Mouse (Mus musculus): ENCODE measurements around the gene 4921536K21Rik. TPM values are rescaled to one million over a fixed set of nuclear protein-coding genes. Genes with fewer than 3 reads are reported as not detected.

Gene 4921536K21Rik
- total and polyA plus RNA-seq, 3 experiments, result 0.21 to 0.61 TPM; not detected in 1

DNA sequence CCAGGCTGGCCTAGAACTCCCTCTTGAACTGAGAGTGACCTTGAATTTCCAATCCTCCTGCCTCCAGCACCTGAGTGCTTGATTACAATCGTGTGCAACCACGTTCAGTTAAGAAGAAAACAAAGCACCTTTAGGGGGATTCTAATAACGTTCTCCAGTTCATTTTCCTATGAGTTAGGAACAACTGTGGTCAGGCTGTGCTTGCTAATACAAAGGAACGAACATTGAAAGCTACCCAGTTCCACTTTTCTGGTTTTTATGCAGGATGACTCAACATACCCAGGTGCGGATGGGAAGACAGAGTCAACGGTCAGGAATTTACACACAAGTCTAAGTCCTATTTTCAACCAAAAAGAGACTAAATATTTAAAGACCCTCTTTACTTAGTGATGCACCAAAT lies 928 bp downstream of the 4921536K21Rik start:
- in situ Hi-C loops (cut with MboI; ENCODE audit: low pct_ligation_motif_present, low pct_unique_long_range_greater_than_20kb, low sequenced_read_pairs) (no loop called here), dilution Hi-C loops (cut with MboI; ENCODE audit: extremely low pct_ligation_motif_present, extremely low pct_unique_long_range_greater_than_20kb, low sequenced_read_pairs) (no loop called here)
- Histone ChIP-seq H3K9ac (ENCODE audit: insufficient read depth, low read depth) (peak overlapping the region; percentile 77), H3K9me3 (replicated peaks; ENCODE audit: low read length) (no peaks in the 10 kb centered on the region), H3K4me1 (ENCODE audit: control insufficient read depth in 1 of 2, insufficient read depth in 2 of 2) (peaks cover 0 to 23% of the 10 kb centered on the region in 2 experiments; a peak in 2 of 4 replicates), H3K79me2 (replicated peaks; ENCODE audit: control insufficient read depth, extremely low read depth, insufficient read depth, poor library complexity, severe bottlenecking) (no peaks in the 10 kb centered on the region), H3K27ac (ENCODE audit: insufficient read depth, low read depth) (no peak overlapping the region), H3K27me3 (replicated peaks) (peaks cover 3% of the 10 kb centered on the region), H3K36me3 (replicated peaks in 1 of 2; ENCODE audit: control insufficient read depth in 1 of 2, insufficient read depth in 1 of 2, low read length in 1 of 2) (peaks cover 12 to 25% of the 10 kb centered on the region in 2 experiments), H3K4me3 (replicated peaks in 1 of 3; ENCODE audit: low read depth in 2 of 3, low read length in 2 of 3, poor library complexity in 1 of 3) (peak overlapping the region in 2 of 3 experiments; percentile 57 to 87), H3K4me2 (ENCODE audit: insufficient read depth, low read depth, poor library complexity, severe bottlenecking) (peak overlapping the region; percentile 69; the same call in 1 of the 2 replicates)
- peak; percentile 67 for DNase-seq (ENCODE audit: extremely low read depth)
- TF ChIP-seq MAFK (IDR thresholded peaks at IDR 0.05; ENCODE audit: insufficient replicate concordance, low read length), result 0 out of 2 replicates have a peak, but pooled peaks have one; percentile 31
- TF ChIP-seq ETS1 (conservative IDR thresholded peaks at IDR 0.05; ENCODE audit: low read depth, low read length), result peak; percentile 35; the same call in 1 of the 2 replicates
- TF ChIP-seq TCF12 (IDR thresholded peaks at IDR 0.05; ENCODE audit: low read depth, low read length), result 0 out of 2 replicates have a peak, but pooled peaks have one; percentile 40
- no peak for TF ChIP-seq POLR2A (IDR thresholded peaks at IDR 0.05; ENCODE audit: low read depth, low read length)
- TF ChIP-seq SMC3 (IDR thresholded peaks at IDR 0.05; ENCODE audit: low read depth, low read length), result no peak
- TF ChIP-seq JUN (IDR thresholded peaks at IDR 0.05; ENCODE audit: insufficient read depth, low read depth, low read length), result peak; percentile 7; the same call in 1 of the 2 replicates
- TF ChIP-seq IRF4 (IDR thresholded peaks at IDR 0.05; ENCODE audit: low read depth, low read length), result peak; percentile 13; the same call in 1 of the 2 replicates
- TF ChIP-seq UBTF (IDR thresholded peaks at IDR 0.05; ENCODE audit: low read depth, low read length), result no peak
- peak; percentile 75 for TF ChIP-seq EP300 (IDR thresholded peaks at IDR 0.05; ENCODE audit: low read length)
- no peak for TF ChIP-seq USF2 (conservative IDR thresholded peaks at IDR 0.05; ENCODE audit: low read depth, low read length)
- peak; percentile 45 for TF ChIP-seq JUND (conservative IDR thresholded peaks at IDR 0.05; ENCODE audit: low read depth, low read length)
- peak; percentile 77 for TF ChIP-seq BHLHE40 (IDR thresholded peaks at IDR 0.05; ENCODE audit: low read depth, low read length)
- TF ChIP-seq NELFE (IDR thresholded peaks at IDR 0.05; ENCODE audit: low read depth, low read length), result no peak
- TF ChIP-seq MAX (IDR thresholded peaks at IDR 0.05; ENCODE audit: low read length), result no peak
- TF ChIP-seq MYC (IDR thresholded peaks at IDR 0.05; ENCODE audit: low read depth, low read length), result peak; percentile 5; the same call in 1 of the 2 replicates

DNA sequence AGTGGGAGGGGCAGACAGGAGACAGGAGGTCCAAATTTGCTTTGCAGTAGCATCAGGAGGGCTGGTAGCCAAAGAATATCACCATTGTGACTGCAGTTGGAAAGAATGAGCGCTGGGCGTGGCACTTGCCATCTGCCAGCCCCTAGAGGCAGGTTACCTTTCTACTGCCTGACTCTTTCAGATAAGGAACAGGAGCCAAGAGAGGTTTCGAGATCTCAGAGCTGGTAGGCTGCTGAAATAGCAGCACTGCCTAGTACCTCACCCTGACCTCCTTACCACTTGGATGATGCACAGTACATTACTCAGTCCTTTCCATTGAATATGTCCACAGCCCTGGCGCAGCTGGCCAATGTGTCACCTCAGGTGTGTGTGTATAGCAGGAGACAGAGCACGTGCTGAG lies 7.6 kb downstream of the 4921536K21Rik start:
- peaks cover 3% of the 10 kb centered on the region for H3K27me3 ChIP-seq (replicated peaks)
- TF ChIP-seq SMC3 (IDR thresholded peaks at IDR 0.05; ENCODE audit: low read depth, low read length) (no peak), BHLHE40 (IDR thresholded peaks at IDR 0.05; ENCODE audit: low read depth, low read length) (0 out of 2 replicates have a peak, but pooled peaks have one; percentile 24)
- no peaks in the 10 kb centered on the region for H3K9me3 ChIP-seq (replicated peaks; ENCODE audit: low read length)
- dilution Hi-C loops (cut with MboI; ENCODE audit: extremely low pct_ligation_motif_present, extremely low pct_unique_long_range_greater_than_20kb, low sequenced_read_pairs), result no loop called here
- peaks cover 0 to 11% of the 10 kb centered on the region in 2 experiments; a peak in 1 of 4 replicates for H3K4me1 ChIP-seq (ENCODE audit: control insufficient read depth in 1 of 2, insufficient read depth in 2 of 2)
- no peak overlapping the region for H3K9ac ChIP-seq (ENCODE audit: insufficient read depth, low read depth)
- H3K27ac ChIP-seq (ENCODE audit: insufficient read depth, low read depth), result no peak overlapping the region
- H3K79me2 ChIP-seq (replicated peaks; ENCODE audit: control insufficient read depth, extremely low read depth, insufficient read depth, poor library complexity, severe bottlenecking), result no peaks in the 10 kb centered on the region
- no peak overlapping the region for H3K4me3 ChIP-seq (replicated peaks in 1 of 3; ENCODE audit: low read depth in 2 of 3, low read length in 2 of 3, poor library complexity in 1 of 3)
- DNase-seq (ENCODE audit: extremely low read depth), result no peak
- no peaks in the 10 kb centered on the region for H3K36me3 ChIP-seq (replicated peaks in 1 of 2; ENCODE audit: control insufficient read depth in 1 of 2, insufficient read depth in 1 of 2, low read length in 1 of 2)
- no peak overlapping the region for H3K4me2 ChIP-seq (ENCODE audit: insufficient read depth, low read depth, poor library complexity, severe bottlenecking)
- in situ Hi-C loops (cut with MboI; ENCODE audit: low pct_ligation_motif_present, low pct_unique_long_range_greater_than_20kb, low sequenced_read_pairs), result no loop called here

Data from CH12.LX (cell line).